Mouse (Mus musculus): ENCODE measurements around the gene Megf11. TPM values are rescaled to one million over a fixed set of nuclear protein-coding genes. Genes with fewer than 3 reads are reported as not detected.

Megf11 gene
- polyA plus RNA-seq, 1 experiment from 2014 or later: 0.97 TPM

GRCm38 (mm10) chr9:64568467-64569260 lies 183.2 kb downstream of the Megf11 start:
- H3K4me2 ChIP-seq: peak overlapping the region; percentile 37
- 9% methylated on average over 8 of the region's 8 CpGs for WGBS
- peaks cover 42% of the 10 kb centered on the region for H3K4me1 ChIP-seq (replicated peaks)
- peaks cover 12% of the 10 kb centered on the region; the same call in 1 of the 2 replicates for H3K27me3 ChIP-seq
- ATAC-seq (ENCODE audit: insufficient number of reproducible peaks, insufficient read depth, low FRiP score, low TSS enrichment, low read depth): peak; percentile 27; the same call in 1 of the 2 replicates
- no peaks in the 10 kb centered on the region for H3K36me3 ChIP-seq
- peak overlapping the region; percentile 24; the same call in 1 of the 2 replicates for H3K27ac ChIP-seq
- H3K4me3 ChIP-seq (replicated peaks): no peak overlapping the region
- no peak overlapping the region for H3K9ac ChIP-seq (replicated peaks)
- H3K9me3 ChIP-seq: no peaks in the 10 kb centered on the region

DNA sequence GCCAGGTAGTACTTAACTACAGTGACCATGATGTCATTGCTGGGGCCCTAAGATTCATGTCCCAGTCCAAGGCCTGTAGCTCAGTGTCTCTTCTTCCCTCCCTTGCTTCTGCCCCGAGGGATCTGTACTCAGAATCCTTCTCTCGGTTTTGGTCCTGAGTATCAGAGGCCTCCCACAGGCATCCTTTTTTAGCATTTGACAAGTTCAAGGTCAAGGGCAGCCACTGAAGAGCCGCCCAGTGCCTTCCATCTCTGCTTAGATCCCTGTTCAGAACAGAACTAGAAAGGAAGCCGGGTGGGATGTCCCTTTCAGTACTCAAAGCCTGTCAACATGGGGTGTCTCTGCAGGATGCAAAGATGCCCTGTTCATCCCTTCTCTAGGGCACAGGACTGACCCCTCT lies 185.0 kb downstream of the Megf11 start:
- Histone ChIP-seq H3K4me1 (replicated peaks) (peaks cover 45% of the 10 kb centered on the region), H3K4me2 (no peak overlapping the region), H3K9me3 (no peaks in the 10 kb centered on the region), H3K27ac (no peak overlapping the region), H3K36me3 (no peaks in the 10 kb centered on the region), H3K9ac (replicated peaks) (no peak overlapping the region), H3K27me3 (peaks cover 12% of the 10 kb centered on the region; the same call in 1 of the 2 replicates), H3K4me3 (replicated peaks) (no peak overlapping the region)
- no peak for ATAC-seq (ENCODE audit: insufficient number of reproducible peaks, insufficient read depth, low FRiP score, low TSS enrichment, low read depth)
- 70% methylated on average over 4 of the region's 4 CpGs for WGBS

DNA sequence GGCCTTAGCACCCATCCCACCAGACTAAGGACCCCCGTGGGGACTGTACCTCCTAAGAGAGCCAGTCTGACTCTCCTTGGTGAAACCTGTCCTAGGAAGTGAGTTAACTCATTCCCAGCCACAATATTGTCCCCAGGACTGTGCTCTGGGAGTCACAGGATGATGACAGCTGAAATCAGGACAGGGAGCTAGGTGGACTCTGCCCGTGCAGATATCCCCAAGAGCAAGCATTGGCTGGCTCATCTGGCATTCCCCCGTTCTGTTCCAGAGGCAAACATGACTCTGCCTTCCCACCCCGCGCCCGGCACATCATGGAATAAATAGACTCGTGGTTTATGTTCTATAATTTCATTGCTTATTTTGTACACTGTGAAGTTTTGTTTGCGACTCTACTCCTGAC lies 185.7 kb downstream of the Megf11 start:
- no peak overlapping the region for H3K27ac ChIP-seq
- H3K9ac ChIP-seq (replicated peaks): no peak overlapping the region
- WGBS: 83% methylated on average over 8 of the region's 8 CpGs
- peaks cover 48% of the 10 kb centered on the region for H3K4me1 ChIP-seq (replicated peaks)
- no peaks in the 10 kb centered on the region for H3K9me3 ChIP-seq
- H3K27me3 ChIP-seq: peaks cover 12% of the 10 kb centered on the region; the same call in 1 of the 2 replicates
- no peak for ATAC-seq (ENCODE audit: insufficient number of reproducible peaks, insufficient read depth, low FRiP score, low TSS enrichment, low read depth)
- no peak overlapping the region for H3K4me3 ChIP-seq (replicated peaks)
- H3K36me3 ChIP-seq: no peaks in the 10 kb centered on the region
- H3K4me2 ChIP-seq: no peak overlapping the region

DNA sequence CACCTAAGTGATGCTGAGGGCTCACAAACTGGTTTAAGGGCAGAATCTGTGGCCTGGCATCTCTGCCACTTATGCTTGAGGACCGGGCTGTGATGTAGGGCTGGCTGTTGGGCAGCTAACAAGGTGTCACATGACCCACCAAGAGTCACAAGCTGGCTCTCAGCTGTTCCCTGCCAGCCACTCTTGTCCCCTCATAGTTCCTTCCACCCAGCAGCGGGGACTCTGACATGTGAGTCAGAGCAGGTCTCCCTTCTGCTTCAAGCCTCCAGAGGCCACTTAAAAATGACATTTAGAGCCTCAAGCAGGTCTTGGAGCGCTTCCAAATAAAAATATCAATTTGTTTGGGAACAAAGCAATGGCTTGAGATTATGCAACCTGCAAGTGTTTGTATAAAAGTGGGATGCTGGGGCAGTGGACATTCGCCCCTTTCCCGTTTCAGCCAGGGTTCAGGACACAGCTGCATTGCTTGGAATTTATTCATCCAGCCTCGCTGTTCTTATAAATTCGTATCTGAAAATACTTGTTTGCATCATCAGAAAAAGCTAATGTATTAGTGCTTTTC lies 187.3 kb downstream of the Megf11 start:
- H3K27me3 ChIP-seq: peaks cover 12% of the 10 kb centered on the region; the same call in 1 of the 2 replicates
- H3K9me3 ChIP-seq: no peaks in the 10 kb centered on the region
- no peak overlapping the region for H3K4me3 ChIP-seq (replicated peaks)
- no peak for ATAC-seq (ENCODE audit: insufficient number of reproducible peaks, insufficient read depth, low FRiP score, low TSS enrichment, low read depth)
- 83% methylated on average over 7 of the region's 7 CpGs for WGBS
- H3K4me1 ChIP-seq (replicated peaks): peaks cover 55% of the 10 kb centered on the region
- no peaks in the 10 kb centered on the region for H3K36me3 ChIP-seq
- no peak overlapping the region for H3K4me2 ChIP-seq
- no peak overlapping the region for H3K9ac ChIP-seq (replicated peaks)
- H3K27ac ChIP-seq: no peak overlapping the region

- ATAC-seq (ENCODE audit: insufficient number of reproducible peaks, insufficient read depth, low FRiP score, low TSS enrichment, low read depth): no peak
- Histone ChIP-seq H3K9ac (replicated peaks) (no peak overlapping the region), H3K9me3 (no peaks in the 10 kb centered on the region), H3K4me1 (replicated peaks) (peaks cover 41% of the 10 kb centered on the region), H3K36me3 (no peaks in the 10 kb centered on the region), H3K27me3 (peaks cover 22% of the 10 kb centered on the region), H3K4me3 (replicated peaks) (no peak overlapping the region), H3K27ac (no peak overlapping the region), H3K4me2 (no peak overlapping the region)
Measured at GRCm38 (mm10) chr9:64575658-64576057, 190.2 kb downstream of the Megf11 start.

DNA sequence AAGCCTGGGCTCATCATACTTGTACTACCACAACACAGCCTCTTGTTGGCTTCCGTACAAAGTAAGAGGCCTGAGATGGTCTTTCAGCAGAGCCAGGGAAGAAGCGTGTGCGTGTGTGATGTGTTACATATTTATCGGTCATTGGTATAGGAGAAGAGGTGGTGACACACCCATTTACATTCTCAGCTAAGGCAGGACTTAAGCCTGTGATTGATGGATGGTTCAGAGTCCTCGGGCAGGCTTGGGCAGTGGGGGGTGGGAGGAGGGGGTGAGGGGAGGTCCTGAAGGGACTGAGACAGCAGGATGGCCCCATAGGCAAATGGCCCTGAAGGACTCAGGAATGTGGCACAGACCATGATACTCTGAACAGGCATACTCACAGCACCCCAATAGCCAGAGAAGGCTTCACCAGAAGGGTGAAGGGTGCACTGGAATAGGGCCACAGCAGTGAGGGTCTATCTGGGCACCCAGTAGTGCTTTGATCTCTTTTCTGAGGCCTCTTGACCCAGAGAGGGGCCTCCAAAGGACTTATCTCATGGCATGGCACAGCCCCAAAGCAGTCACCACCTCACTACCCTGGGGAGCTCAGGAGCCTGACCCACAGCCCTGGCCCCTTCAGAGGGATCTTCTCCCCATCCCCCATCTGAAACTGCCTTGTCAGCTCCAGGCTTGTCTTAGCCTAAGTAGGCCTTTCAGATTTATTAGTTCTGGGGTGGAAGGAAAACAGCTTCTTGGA lies 190.9 kb downstream of the Megf11 start:
- no peak overlapping the region for H3K27ac ChIP-seq
- H3K4me3 ChIP-seq (replicated peaks): no peak overlapping the region
- no peak overlapping the region for H3K9ac ChIP-seq (replicated peaks)
- no peaks in the 10 kb centered on the region for H3K9me3 ChIP-seq
- WGBS: 19% methylated on average over 5 of the region's 5 CpGs
- ATAC-seq (ENCODE audit: insufficient number of reproducible peaks, insufficient read depth, low FRiP score, low TSS enrichment, low read depth): no peak
- peaks cover 16% of the 10 kb centered on the region for H3K27me3 ChIP-seq
- H3K4me2 ChIP-seq: no peak overlapping the region
- peaks cover 41% of the 10 kb centered on the region for H3K4me1 ChIP-seq (replicated peaks)
- H3K36me3 ChIP-seq: no peaks in the 10 kb centered on the region

GRCm38 (mm10) chr9:64577156-64577555 lies 191.7 kb downstream of the Megf11 start:
- Histone ChIP-seq H3K9me3 (no peaks in the 10 kb centered on the region), H3K4me1 (replicated peaks) (peaks cover 33% of the 10 kb centered on the region), H3K4me2 (no peak overlapping the region), H3K9ac (replicated peaks) (no peak overlapping the region), H3K27ac (no peak overlapping the region), H3K36me3 (no peaks in the 10 kb centered on the region), H3K27me3 (peaks cover 14% of the 10 kb centered on the region), H3K4me3 (replicated peaks) (no peak overlapping the region)
- no peak for ATAC-seq (ENCODE audit: insufficient number of reproducible peaks, insufficient read depth, low FRiP score, low TSS enrichment, low read depth)
- 40% methylated on average over 3 of the region's 3 CpGs for WGBS

GRCm38 (mm10) chr9:64578014-64578413 lies 192.6 kb downstream of the Megf11 start:
- H3K36me3 ChIP-seq: no peaks in the 10 kb centered on the region
- peaks cover 9% of the 10 kb centered on the region for H3K27me3 ChIP-seq
- no peaks in the 10 kb centered on the region for H3K9me3 ChIP-seq
- peaks cover 29% of the 10 kb centered on the region for H3K4me1 ChIP-seq (replicated peaks)
- H3K4me3 ChIP-seq (replicated peaks): no peak overlapping the region
- no peak for ATAC-seq (ENCODE audit: insufficient number of reproducible peaks, insufficient read depth, low FRiP score, low TSS enrichment, low read depth)
- no peak overlapping the region for H3K27ac ChIP-seq
- no peak overlapping the region for H3K4me2 ChIP-seq
- H3K9ac ChIP-seq (replicated peaks): no peak overlapping the region

- no peaks in the 10 kb centered on the region for H3K9me3 ChIP-seq
- H3K27me3 ChIP-seq: peaks cover 9% of the 10 kb centered on the region
- H3K4me1 ChIP-seq (replicated peaks): peaks cover 29% of the 10 kb centered on the region
- no peaks in the 10 kb centered on the region for H3K36me3 ChIP-seq
- WGBS: 100% methylated on average over 1 of the region's 1 CpGs
- H3K27ac ChIP-seq: no peak overlapping the region
- no peak overlapping the region for H3K4me2 ChIP-seq
- H3K9ac ChIP-seq (replicated peaks): no peak overlapping the region
- no peak for ATAC-seq (ENCODE audit: insufficient number of reproducible peaks, insufficient read depth, low FRiP score, low TSS enrichment, low read depth)
- no peak overlapping the region for H3K4me3 ChIP-seq (replicated peaks)
Measured at GRCm38 (mm10) chr9:64579306-64579705, 193.9 kb downstream of the Megf11 start.

DNA sequence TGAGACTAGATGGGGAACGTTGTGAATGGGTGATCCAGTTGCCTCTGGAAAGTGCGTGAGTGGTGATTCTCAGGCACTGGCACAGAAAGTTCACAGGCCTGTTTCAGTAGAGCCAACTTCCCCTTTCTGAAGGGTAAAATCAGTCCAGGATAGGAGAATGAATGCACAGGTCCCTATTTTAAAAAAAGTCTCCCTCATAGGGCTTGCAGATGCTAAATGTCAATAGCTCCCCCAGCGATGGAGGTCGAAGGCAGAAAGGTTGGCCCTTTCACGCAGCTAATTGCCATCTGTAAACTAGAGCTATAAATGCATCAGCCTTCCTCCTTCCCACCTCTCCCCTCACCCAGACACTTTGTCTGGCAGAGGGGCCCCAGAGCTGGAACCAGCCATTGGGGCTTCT lies 200.9 kb downstream of the Megf11 start:
- 0 out of 2 replicates have a peak, but pooled peaks cover 3% of the 10 kb centered on the region for H3K4me1 ChIP-seq (replicated peaks)
- 38% methylated on average over 5 of the region's 5 CpGs for WGBS
- H3K27me3 ChIP-seq: no peaks in the 10 kb centered on the region
- H3K27ac ChIP-seq: no peak overlapping the region
- ATAC-seq (ENCODE audit: insufficient number of reproducible peaks, insufficient read depth, low FRiP score, low TSS enrichment, low read depth): no peak
- no peak overlapping the region for H3K9ac ChIP-seq (replicated peaks)
- no peaks in the 10 kb centered on the region for H3K36me3 ChIP-seq
- H3K9me3 ChIP-seq: no peaks in the 10 kb centered on the region
- no peak overlapping the region for H3K4me2 ChIP-seq
- H3K4me3 ChIP-seq (replicated peaks): no peak overlapping the region

DNA sequence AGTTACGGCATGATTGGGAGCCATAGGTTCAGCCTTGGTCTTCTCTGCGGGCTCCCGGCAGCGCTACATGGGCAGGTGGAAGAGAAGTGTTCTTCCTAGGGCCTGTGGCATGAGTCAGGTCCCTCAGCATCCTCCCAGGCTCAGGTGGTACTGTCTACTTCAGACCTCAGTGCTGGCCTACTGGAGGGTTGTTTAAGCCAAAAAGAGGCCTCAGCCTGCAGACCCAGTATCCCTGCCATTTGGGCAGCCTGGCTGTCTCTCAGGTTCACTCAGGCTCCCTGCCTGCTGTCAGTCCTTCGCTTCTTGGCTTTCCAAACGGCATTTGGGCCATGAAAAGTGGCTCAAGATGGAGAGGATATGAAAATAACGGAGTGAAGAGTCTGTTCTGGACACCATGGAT lies 202.6 kb downstream of the Megf11 start:
- H3K4me2 ChIP-seq: no peak overlapping the region
- 90% methylated on average over 7 of the region's 7 CpGs for WGBS
- H3K9me3 ChIP-seq: no peaks in the 10 kb centered on the region
- no peak overlapping the region for H3K9ac ChIP-seq (replicated peaks)
- H3K36me3 ChIP-seq: no peaks in the 10 kb centered on the region
- no peak overlapping the region for H3K27ac ChIP-seq
- H3K4me3 ChIP-seq (replicated peaks): no peak overlapping the region
- H3K27me3 ChIP-seq: no peaks in the 10 kb centered on the region
- 0 out of 2 replicates have a peak, but pooled peaks cover 3% of the 10 kb centered on the region for H3K4me1 ChIP-seq (replicated peaks)
- ATAC-seq (ENCODE audit: insufficient number of reproducible peaks, insufficient read depth, low FRiP score, low TSS enrichment, low read depth): no peak

Data from limb, embryonic 12.5 days (tissue).